Mouse (Mus musculus) thymus, postnatal 0 days (tissue): ENCODE results near the gene Polr2f. TPM values are rescaled to one million over a fixed set of nuclear protein-coding genes. Genes with fewer than 3 reads are reported as not detected.

Source experiments
- DNase-seq: peaks from one replicate; pipeline ENCODE4 v3.0.0-alpha.2; 2015; ENCODE audit warnings: low spot score
- polyA plus RNA-seq: library from polyadenylated mRNA; unstranded; fragments of >200 nt; fragmentation: Nextera tagmentation; extraction: Ambion mirVana; gene quantifications from 2 replicates; pipeline ENCODE4 v1.2.1, GENCODE M21; 2015

Polr2f gene
- 284 and 300 TPM in 2 replicates for polyA plus RNA-seq

- peak; percentile 97 for DNase-seq
Measured at GRCm38 (mm10) chr15:79140866-79141565, at the start of gene Polr2f, which contains the start of gene 1700088E04Rik. TSS of gene Polr2f (plus strand) at chr15:79141009. TSS of gene 1700088E04Rik (minus strand) at chr15:79141253.

DNA sequence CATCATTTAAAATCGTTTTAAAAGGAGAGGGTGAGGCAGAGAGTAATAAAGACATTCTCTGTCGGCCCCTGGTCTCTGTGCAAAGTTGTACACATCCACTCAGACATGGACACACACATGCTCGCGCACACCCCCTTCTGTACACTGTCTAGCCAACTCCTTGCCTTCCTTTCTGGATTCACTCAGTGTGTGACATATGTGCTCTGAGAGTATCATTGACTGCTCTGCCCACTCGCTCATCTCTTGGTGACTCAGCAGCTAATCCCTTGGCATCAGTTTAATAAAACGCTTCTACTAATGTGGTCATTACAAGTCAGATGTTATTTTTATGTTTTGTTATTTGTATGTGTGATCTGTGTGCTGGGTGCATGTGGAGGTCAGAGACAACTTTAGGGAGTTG lies 48.5 kb upstream of the Polr2f start:
- no peak for DNase-seq

DNA sequence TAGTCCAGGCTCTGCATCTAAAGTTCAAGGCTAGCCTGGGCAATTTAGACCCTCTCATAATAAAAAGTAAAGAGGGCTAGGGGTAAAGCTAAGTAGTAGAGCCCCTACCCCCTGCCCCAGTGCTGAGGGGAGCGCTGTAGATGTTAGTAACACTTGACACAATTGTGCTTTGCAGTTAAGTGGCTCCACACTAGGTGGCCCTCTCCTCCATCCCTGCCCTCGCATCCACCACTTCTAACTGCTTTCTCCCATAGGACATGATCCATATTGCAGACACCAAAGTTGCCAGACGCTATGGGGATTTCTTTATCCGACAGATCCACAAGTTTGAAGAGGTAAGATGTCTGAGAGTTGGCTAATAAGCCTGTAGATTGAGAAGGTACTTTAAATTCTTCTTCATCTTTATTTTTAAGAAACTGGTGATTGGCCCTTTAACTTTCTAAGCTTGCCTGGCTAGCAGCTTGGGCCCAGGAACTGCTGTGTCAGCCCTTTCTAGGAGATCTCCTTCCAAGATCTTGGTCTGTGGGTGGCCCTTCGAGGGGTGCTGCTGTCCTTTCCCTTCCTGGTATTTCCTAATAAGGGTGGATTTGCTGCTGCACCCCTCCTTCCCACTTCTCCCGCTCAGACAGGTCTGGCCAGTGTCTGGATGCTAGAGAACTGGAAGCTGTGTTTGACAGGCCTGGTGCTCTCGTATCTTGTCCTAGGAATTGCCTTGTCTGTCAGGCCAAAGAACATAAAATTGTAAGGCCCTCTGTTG lies 47.5 kb upstream of the Polr2f start:
- no peak for DNase-seq

DNA sequence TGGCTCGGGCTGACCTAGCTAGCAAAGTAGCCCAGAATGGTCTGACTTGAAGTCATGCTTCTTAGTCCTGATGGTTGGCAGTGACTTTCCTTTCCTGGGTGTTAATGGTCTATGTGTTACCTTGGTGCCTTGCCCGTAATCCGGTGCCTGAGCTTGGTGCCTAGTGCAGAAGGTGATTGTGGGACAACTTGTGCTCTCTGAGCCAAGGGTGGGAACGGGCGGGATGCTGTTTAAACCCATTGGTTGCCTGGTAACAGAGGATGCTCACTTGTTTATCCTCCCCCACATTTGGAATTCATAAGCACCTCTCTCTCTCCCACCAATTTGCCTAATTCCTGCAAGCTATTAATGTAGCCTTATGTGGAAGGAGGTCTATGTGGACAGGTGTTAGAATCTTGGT lies 45.3 kb upstream of the Polr2f start:
- DNase-seq = no peak

DNA sequence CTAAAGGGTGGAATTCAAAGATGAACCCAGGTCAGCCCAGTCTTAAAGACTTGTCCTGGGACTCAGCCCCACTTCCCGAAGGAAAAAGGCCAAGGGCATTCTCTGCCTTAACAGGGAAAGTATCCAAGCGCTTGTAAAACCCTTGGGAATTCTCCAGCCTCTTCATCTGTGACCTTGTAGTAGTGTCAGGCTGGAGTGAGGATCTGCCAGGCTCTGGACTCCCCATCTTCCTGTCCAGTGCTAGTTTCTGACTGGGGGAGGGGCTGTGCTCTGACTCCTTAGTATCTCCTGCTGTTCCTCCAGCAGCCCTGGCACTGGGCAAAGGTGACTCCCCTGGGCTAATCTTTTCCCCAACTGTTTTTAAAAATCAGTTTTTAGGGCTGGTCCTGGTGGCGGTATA lies 44.3 kb upstream of the Polr2f start:
- DNase-seq = no peak

DNA sequence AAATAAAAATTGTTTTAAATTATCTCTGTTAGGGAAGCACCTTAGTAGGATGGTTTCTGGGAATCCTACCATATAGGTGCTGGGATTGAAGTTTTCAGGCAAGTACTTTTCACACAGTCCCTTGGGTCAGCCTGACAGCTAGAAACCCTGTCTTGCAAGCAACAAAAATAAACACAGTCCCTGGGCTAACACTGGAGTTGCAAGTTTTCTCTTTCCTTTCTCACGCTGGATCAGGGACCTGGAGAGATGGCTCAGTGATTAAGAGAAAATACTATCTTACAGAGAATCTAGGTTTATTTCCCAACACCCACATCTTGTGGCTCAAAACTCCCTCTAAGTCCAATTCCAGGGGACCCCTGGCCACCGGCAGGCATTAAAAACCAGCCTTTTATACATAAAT lies 43.7 kb upstream of the Polr2f start:
- no peak for DNase-seq

DNA sequence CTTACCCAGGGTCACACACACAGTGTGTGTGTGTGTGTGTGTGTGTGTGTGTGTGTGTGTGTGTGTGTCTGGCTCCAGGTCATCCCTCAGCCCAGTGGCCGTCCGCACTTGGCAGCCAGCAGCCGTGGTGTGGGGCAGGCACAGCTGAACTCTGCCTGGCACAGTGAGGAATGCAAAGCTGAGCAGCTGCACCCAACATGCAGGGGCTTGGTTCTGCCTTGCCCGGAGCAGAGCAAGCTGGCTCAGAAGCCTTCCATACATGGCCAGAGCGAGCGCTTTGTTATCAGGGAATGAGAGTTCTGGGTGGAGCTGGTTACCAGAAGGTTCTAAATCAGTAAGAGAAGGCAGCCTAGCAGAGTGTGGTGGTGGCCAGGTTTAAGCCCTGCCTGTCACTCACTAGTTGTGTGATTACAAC lies 43.2 kb upstream of the Polr2f start:
- DNase-seq = no peak

DNA sequence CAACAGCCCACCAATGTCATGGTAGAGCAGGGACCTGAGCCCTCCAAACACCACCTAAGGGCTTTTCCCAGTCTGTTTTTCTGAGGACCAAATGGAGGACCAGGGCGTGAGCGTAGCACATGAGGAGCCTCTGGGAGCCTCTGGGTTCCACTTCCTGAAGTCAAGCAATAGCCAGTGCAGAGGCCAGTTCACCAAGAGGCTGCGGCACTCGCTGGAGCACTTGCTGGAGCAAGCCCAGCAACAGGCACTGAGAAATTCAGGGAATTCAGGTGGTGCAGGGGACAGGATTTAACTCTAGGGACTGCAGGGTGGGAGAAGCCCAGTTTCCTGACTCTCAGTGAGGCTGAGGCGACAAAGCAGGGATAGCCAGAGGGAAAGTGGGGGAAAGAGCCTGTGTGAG lies 42.6 kb upstream of the Polr2f start:
- DNase-seq = no peak

- DNase-seq = no peak
Measured at GRCm38 (mm10) chr15:79098868-79099267, 41.9 kb upstream of the Polr2f start.

- no peak for DNase-seq
Measured at GRCm38 (mm10) chr15:79099456-79099855, 41.4 kb upstream of the Polr2f start.

GRCm38 (mm10) chr15:79100391-79100790 lies 40.4 kb upstream of the Polr2f start:
- DNase-seq = no peak

DNA sequence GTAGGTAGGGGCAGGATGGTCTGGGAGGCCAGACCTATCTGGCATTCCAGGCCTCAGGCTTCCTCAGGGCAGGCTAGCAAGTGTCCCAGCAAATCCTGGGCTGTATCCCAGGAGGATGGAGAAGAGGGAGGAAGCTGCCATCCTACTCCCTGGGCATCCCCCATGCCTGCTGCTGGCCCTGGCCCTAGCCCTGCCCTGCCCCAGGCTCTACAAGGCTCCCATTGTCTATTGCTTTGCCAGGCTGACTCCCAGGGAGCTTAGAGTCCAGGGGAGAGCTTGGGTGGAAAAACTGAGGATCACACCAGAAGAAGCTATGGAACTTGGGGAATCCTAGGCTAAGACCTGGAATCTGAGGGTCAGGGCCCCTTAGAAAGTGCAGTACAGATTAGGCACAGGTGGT lies 39.3 kb upstream of the Polr2f start:
- no peak for DNase-seq

GRCm38 (mm10) chr15:79103264-79103663 lies 37.5 kb upstream of the Polr2f start:
- DNase-seq = no peak

GRCm38 (mm10) chr15:79105804-79106203 lies 35.0 kb upstream of the Polr2f start:
- DNase-seq = no peak

GRCm38 (mm10) chr15:79107966-79108365 lies 32.8 kb upstream of the Polr2f start:
- DNase-seq = no peak

DNA sequence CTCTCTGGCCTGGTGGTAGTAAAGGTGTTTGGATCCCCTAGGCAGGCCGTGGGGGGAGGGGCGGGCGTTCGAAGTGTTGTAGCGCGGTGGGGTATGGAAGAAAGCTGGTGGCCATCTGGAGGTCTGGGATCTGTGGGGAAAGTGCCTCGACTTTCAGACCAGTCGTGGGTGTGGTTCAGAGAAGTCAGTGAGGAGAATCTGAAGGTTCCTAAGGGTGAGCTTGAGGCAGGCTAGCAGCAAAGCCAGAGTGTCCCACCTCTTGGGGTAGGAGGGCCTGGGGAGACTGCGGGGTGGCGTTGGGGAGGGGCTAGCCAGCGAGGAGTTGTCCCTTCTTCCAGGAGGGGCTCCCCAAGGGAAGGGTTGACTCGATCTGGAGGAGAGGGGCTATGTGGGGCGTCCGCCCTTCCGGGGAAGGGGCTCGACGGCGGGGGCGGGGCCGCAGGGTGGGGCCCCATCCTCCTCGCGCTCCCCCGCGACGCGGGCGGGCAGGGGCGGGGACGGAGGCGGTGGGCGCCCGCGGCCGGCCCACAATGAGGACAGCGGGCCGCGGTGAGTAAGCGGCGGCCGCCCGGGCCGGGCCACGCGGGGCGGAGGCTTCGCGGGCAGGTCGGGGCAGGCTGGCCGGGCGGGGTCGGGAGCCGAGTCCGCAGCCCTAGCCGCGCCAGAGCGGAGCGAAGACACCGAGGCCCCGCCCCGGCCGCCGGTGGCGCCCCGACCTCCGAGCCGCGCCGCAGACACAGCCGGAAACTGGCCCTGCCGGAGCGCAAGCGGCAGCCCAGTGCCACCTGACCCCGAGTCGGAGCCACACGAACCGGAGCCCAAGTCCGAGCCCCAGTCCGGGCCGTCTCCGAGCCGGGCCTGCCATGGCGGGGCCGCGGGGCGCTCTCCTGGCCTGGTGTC lies 32.1 kb upstream of the Polr2f start, which contains the start of gene Micall1:
Gene Micall1, plus strand, starts transcription at position 478 of the 900 bp plus-strand sequence.
- DNase-seq = peak; percentile 59

DNA sequence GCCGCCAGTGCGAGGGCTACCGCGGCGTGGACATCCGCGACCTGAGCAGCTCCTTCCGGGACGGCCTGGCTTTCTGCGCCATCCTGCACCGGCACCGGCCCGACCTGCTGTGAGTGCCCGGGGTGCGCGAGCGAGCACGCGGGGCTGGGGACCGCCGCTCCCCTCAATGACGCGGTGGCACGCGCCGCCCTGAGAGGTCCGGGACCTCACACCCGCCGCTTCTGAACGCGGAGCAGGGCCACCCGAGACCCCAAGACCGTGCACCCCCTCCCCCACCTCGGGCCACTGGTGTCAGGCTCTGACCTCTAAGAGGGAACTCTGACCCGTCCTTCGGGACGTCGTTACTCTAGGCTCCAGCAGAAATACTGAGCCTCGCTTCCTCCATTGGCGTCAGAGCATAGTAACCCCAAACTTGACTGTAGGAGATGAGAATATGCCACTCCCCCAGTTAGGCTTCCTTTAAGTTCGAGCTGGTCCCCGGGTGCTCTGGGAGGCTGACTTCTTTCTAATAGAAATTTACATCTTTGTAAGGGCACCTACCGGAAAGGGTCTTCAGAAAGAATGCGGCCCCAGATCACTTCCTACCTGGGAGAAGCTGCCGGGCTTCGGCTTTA lies 31.4 kb upstream of the Polr2f start:
- DNase-seq = peak; percentile 38

- DNase-seq = no peak
Measured at GRCm38 (mm10) chr15:79110031-79110430, 30.8 kb upstream of the Polr2f start.

- DNase-seq = no peak
Measured at GRCm38 (mm10) chr15:79110528-79110927, 30.3 kb upstream of the Polr2f start.

GRCm38 (mm10) chr15:79111774-79112173 lies 29.0 kb upstream of the Polr2f start:
- DNase-seq = no peak

- DNase-seq = no peak
Measured at GRCm38 (mm10) chr15:79115276-79115675, 25.5 kb upstream of the Polr2f start.
